Mouse (Mus musculus) heart, adult 2 months (tissue): ENCODE results near the gene Dhx29.

Experiments used
- CTCF ChIP-seq: fragments of 200-600 bp; IDR thresholded peaks from 2 replicates; pipeline ENCODE4 v1.8.1; 2022; ENCODE audit warnings: antibody characterized with exemption, mild to moderate bottlenecking, moderate library complexity
- POLR2A ChIP-seq: fragments of 200-500 bp; IDR thresholded peaks from 2 replicates; pipeline ENCODE4 v1.6.1; 2011; ENCODE audit warnings: mild to moderate bottlenecking, low read depth, low read length, control low read depth; ENCODE audit not compliant: insufficient read depth

- TF ChIP-seq POLR2A (no peak), CTCF (no peak)
Measured at GRCm38 (mm10) chr13:112997369-112997768, 70.1 kb downstream of the Dhx29 start.
